Mouse (Mus musculus): ENCODE measurements at regions not wholly inside any gene's neighbourhood (a gene's known extent, or its start where the extent isn't known, plus 50 kb on each side); places are given as distances from the start of the nearest gene placed in this dataset.
"Not testable (repeated sequence)": the region's sequence is repeated elsewhere in the genome, so short reads cannot be mapped to it uniquely, and the experiment has no call there.

DNA sequence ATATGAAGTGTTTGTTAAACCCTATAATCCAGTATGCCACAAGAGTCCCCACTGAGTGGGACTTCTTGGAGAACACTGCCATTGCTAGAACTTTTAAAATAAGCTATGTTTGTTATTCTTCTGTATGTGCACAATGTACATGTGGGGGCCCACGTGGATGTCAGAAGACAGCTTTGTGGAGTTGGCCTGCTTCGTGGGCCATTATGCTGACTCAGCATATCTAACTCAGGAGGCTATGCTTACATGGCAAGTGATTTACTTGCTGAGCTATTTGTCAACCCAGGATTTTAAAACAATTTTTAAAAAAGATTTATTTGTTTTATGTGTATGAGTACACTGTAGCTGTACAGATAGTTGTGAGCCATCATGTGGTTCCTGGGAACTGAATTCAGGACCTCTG lies 207.6 kb upstream of the Steap1 start:
- Histone ChIP-seq H3K27me3 (no peaks in the 10 kb centered on the region), H3K4me3 (replicated peaks) (no peak overlapping the region), H3K9ac (replicated peaks) (no peak overlapping the region), H3K4me1 (replicated peaks) (no peaks in the 10 kb centered on the region), H3K36me3 (no peaks in the 10 kb centered on the region), H3K27ac (no peak overlapping the region), H3K9me3 (no peaks in the 10 kb centered on the region), H3K4me2 (replicated peaks) (no peak overlapping the region)
- 88% methylated on average over 2 of the region's 2 CpGs for WGBS
- no peak for ATAC-seq

DNA sequence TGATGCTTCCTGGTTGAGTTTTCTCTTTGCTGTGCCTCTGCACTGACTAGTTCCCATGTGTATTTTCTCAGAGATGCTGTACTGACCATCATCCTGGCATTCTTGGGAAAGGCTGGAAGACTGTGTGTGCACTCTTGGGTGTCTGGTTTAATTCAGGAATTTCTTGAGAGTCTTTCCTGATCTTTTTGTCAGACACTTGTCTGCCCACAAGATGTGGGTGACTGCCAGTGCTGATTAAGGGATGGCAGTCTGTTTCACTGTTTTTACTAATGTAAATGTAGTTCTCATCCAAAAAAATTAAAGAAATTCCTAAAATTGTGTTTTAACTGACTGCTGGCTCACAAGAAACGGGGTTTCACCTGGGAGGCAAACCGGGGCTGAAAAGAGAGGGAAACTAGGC lies 206.7 kb upstream of the Steap1 start:
- H3K27me3 ChIP-seq, result no peaks in the 10 kb centered on the region
- no peaks in the 10 kb centered on the region for H3K4me1 ChIP-seq (replicated peaks)
- H3K36me3 ChIP-seq, result no peaks in the 10 kb centered on the region
- no peak overlapping the region for H3K4me2 ChIP-seq (replicated peaks)
- no peaks in the 10 kb centered on the region for H3K9me3 ChIP-seq
- no peak overlapping the region for H3K27ac ChIP-seq
- no peak overlapping the region for H3K9ac ChIP-seq (replicated peaks)
- WGBS, result 81% methylated on average over 2 of the region's 2 CpGs
- no peak overlapping the region for H3K4me3 ChIP-seq (replicated peaks)
- no peak for ATAC-seq

- 83% methylated on average over 3 of the region's 3 CpGs for WGBS
- no peak for ATAC-seq
- Histone ChIP-seq H3K27ac (no peak overlapping the region), H3K4me2 (replicated peaks) (no peak overlapping the region), H3K4me3 (replicated peaks) (no peak overlapping the region), H3K4me1 (replicated peaks) (no peaks in the 10 kb centered on the region), H3K9me3 (no peaks in the 10 kb centered on the region), H3K36me3 (no peaks in the 10 kb centered on the region), H3K9ac (replicated peaks) (no peak overlapping the region), H3K27me3 (no peaks in the 10 kb centered on the region)
These were observed 176.7 kb upstream of the Steap1 start for GRCm38 (mm10) chr5:5925796-5926195.

DNA sequence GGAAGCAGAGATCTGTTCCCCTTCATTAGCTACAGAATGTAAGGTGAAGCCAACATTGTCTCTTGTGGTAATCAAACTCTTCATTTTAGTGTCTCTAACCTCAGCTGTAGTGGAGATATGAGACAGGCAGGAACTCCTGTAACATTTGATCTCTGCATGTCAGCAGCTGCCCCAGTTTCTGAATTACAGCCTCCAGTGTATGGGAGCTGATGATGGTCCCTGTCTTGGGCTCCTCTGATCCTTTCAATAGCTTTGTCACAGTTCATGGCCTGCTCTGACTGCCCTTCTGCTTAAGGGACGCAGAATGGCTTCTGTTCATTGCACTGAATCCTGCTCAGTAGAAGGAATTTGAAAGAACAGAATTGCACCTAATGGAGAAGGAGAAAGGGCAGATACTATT lies 167.3 kb upstream of the Steap1 start:
- 17% methylated on average over 1 of the region's 1 CpGs for WGBS

GRCm38 (mm10) chr5:5889376-5889775 lies 140.2 kb upstream of the Steap1 start:
- H3K4me1 ChIP-seq (replicated peaks), result no peaks in the 10 kb centered on the region
- no peak overlapping the region for H3K4me2 ChIP-seq (replicated peaks)
- H3K27me3 ChIP-seq, result no peaks in the 10 kb centered on the region
- H3K9me3 ChIP-seq, result no peaks in the 10 kb centered on the region
- no peak overlapping the region for H3K27ac ChIP-seq
- H3K9ac ChIP-seq (replicated peaks), result no peak overlapping the region
- H3K36me3 ChIP-seq, result no peaks in the 10 kb centered on the region
- 85% methylated on average over 2 of the region's 2 CpGs for WGBS
- H3K4me3 ChIP-seq (replicated peaks), result no peak overlapping the region
- ATAC-seq, result no peak

More for the DNA sequence above, 167.3 kb upstream of the Steap1 start:
- no peaks in the 10 kb centered on the region for H3K9me3 ChIP-seq
- H3K4me3 ChIP-seq (replicated peaks), result no peak overlapping the region
- no peak for ATAC-seq
- H3K36me3 ChIP-seq, result no peaks in the 10 kb centered on the region
- no peak overlapping the region for H3K9ac ChIP-seq (replicated peaks)
- H3K27ac ChIP-seq, result no peak overlapping the region
- H3K4me2 ChIP-seq (replicated peaks), result no peak overlapping the region
- H3K4me1 ChIP-seq (replicated peaks), result no peaks in the 10 kb centered on the region
- no peaks in the 10 kb centered on the region for H3K27me3 ChIP-seq

DNA sequence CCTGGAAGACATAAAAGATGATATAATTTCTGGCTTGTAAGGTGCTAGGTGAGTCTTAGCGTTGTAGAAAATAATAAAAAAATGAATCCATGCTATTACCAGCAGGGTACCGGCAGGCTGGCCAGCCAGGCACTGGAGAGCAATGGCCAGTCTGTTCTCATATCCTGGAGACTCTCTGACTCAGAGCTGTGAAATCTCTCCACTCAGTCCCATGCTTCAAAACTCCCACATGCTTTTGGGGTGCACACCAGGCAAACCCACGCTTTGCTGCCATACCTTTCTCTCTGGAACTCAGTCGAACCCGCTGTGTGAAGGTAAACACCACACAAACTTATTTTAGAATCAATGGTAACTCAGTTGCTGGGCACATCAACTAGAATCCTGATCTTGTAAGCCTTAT lies 124.3 kb upstream of the Steap1 start:
- H3K27ac ChIP-seq, result no peak overlapping the region
- WGBS, result 92% methylated on average over 5 of the region's 5 CpGs
- H3K27me3 ChIP-seq, result no peaks in the 10 kb centered on the region
- no peak overlapping the region for H3K4me2 ChIP-seq (replicated peaks)
- ATAC-seq, result no peak
- no peak overlapping the region for H3K4me3 ChIP-seq (replicated peaks)
- no peaks in the 10 kb centered on the region for H3K9me3 ChIP-seq
- H3K4me1 ChIP-seq (replicated peaks), result 0 out of 2 replicates have a peak, but pooled peaks cover 3% of the 10 kb centered on the region
- H3K36me3 ChIP-seq, result no peaks in the 10 kb centered on the region
- H3K9ac ChIP-seq (replicated peaks), result no peak overlapping the region

DNA sequence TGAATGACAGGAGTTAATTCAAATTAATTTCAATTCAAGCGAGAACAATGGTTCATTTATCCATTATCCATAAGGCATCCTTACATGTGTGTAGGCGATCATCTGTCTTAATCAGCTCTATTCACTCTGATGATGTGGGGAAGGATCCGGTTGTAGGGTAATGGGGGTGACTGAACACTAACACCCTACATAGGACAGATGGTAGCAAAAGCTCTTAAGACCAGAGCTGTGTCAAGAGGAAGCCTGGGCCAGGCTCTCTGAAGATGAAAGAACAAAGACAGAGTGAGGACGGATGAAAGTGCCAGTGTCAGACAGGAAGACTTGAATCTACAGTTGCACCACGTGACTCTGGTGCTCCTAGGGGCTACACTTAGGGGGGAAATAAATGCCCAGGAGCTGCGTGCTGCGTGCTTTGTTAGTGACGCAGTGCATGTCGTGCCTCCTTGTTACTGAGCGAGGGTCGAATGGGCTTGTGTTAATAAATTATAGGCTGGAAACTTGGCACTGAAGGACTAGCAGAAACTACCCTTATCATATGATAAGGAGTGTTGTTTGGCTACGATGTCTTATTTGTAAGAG lies 107.1 kb upstream of the Steap1 start:
- H3K9ac ChIP-seq (replicated peaks), result no peak overlapping the region
- H3K27me3 ChIP-seq, result no peaks in the 10 kb centered on the region
- H3K27ac ChIP-seq, result no peak overlapping the region
- H3K9me3 ChIP-seq, result no peaks in the 10 kb centered on the region
- no peak overlapping the region for H3K4me3 ChIP-seq (replicated peaks)
- 76% methylated on average over 12 of the region's 12 CpGs for WGBS
- H3K4me1 ChIP-seq (replicated peaks), result no peaks in the 10 kb centered on the region
- no peaks in the 10 kb centered on the region for H3K36me3 ChIP-seq
- no peak for ATAC-seq
- no peak overlapping the region for H3K4me2 ChIP-seq (replicated peaks)

DNA sequence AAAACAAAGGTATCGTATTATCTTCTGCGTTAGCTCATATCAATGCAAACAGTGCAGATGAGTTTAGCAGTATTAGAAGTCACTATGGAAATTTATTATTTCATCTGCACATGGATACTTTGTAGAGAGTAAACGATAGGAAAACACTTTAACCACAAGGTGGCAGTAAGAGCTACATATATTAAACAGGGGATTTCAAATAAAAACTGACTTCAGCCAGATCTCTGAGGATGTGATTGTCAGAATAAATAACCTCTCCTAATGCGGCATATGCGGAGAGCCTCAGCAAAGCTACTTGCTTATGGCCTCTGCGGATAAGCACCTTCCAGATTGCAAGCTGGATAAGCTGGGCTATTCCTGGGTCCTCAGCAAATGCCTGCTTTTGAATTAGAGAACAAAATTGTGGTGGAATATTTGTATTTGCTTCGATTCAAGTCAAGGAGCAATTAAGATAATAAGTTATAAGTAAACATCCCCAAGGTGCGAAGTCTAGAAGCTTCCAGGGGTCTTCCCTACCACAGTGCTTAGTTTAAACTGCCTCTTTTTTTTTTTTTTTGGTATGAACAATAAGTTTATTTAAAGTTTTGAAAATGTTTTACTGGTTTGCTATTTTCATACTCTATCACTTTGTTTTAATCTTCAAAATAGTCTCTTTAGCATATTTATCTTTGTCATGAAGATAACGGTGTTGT lies 96.8 kb upstream of the Steap1 start:
- peak; percentile 92 for ATAC-seq
- H3K4me1 ChIP-seq (replicated peaks), result peaks cover 3% of the 10 kb centered on the region; the same call in 1 of the 2 replicates
- no peak overlapping the region for H3K4me3 ChIP-seq (replicated peaks)
- H3K4me2 ChIP-seq (replicated peaks), result no peak overlapping the region
- no peak overlapping the region for H3K27ac ChIP-seq
- H3K9ac ChIP-seq (replicated peaks), result no peak overlapping the region
- 54% methylated on average over 9 of the region's 9 CpGs for WGBS
- no peaks in the 10 kb centered on the region for H3K9me3 ChIP-seq
- no peaks in the 10 kb centered on the region for H3K27me3 ChIP-seq
- no peaks in the 10 kb centered on the region for H3K36me3 ChIP-seq

DNA sequence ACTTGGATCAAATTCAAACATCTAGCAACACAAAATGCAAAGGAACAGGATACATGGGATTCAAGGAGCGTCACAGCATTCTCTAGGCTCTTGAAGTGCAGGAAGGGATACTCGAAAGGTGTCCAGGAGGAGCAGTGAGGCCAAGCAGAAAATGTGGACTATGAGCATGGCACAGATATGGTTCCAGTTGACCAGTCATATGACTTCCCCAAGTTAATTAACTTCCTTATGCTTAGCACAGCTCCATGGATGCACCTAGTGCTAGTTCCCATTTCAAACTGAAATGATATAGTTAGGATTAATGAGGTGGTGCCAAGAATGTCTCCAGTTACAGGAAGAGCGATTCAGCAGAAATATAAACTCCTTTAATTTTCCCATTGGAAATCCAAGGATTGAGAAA lies 95.2 kb upstream of the Steap1 start:
- H3K27ac ChIP-seq, result no peak overlapping the region
- H3K4me2 ChIP-seq (replicated peaks), result no peak overlapping the region
- H3K36me3 ChIP-seq, result no peaks in the 10 kb centered on the region
- H3K4me3 ChIP-seq (replicated peaks), result no peak overlapping the region
- H3K9ac ChIP-seq (replicated peaks), result no peak overlapping the region
- H3K9me3 ChIP-seq, result no peaks in the 10 kb centered on the region
- no peaks in the 10 kb centered on the region for H3K27me3 ChIP-seq
- WGBS, result 95% methylated on average over 3 of the region's 3 CpGs
- no peak for ATAC-seq
- peaks cover 3% of the 10 kb centered on the region; the same call in 1 of the 2 replicates for H3K4me1 ChIP-seq (replicated peaks)

GRCm38 (mm10) chr5:5838767-5839166 lies 89.6 kb upstream of the Steap1 start:
- no peak overlapping the region for H3K4me2 ChIP-seq (replicated peaks)
- no peaks in the 10 kb centered on the region for H3K9me3 ChIP-seq
- no peaks in the 10 kb centered on the region for H3K4me1 ChIP-seq (replicated peaks)
- H3K4me3 ChIP-seq (replicated peaks), result no peak overlapping the region
- H3K36me3 ChIP-seq, result no peaks in the 10 kb centered on the region
- no peak overlapping the region for H3K27ac ChIP-seq
- no peak for ATAC-seq
- H3K27me3 ChIP-seq, result no peaks in the 10 kb centered on the region
- WGBS, result 72% methylated on average over 3 of the region's 3 CpGs
- no peak overlapping the region for H3K9ac ChIP-seq (replicated peaks)

DNA sequence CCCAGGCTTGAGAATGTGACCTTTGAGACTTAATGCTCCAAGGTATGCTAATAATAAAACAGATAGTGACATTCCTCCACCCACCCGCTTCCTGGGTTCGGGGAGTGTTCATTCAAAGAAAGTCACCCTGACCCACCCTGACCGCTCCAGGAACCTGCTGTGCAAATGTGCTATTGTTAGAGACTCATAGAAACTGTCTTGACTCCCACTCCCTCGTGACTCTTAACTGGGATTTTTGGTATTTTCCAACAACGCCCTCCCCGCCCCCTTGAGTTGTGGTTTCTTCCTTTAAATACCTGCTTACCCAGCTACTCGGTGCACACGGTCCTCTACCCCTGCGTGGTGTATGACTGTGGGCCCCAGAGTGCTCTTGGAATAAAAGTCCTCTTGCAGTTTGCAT lies 73.5 kb upstream of the Steap1 start:
- not testable (repeated sequence) for H3K4me1 ChIP-seq (replicated peaks); H3K27ac ChIP-seq; H3K9ac ChIP-seq (replicated peaks); H3K4me2 ChIP-seq (replicated peaks); H3K9me3 ChIP-seq; ATAC-seq; H3K4me3 ChIP-seq (replicated peaks); H3K36me3 ChIP-seq; H3K27me3 ChIP-seq
- WGBS, result 89% methylated on average over 9 of the region's 9 CpGs
